Mouse (Mus musculus) forelimb bud, embryonic 11.5 days (tissue): ENCODE measurements at regions not wholly inside any gene's neighbourhood (a gene's known extent, or its start where the extent isn't known, plus 50 kb on each side); places are given as distances from the start of the nearest gene placed in this dataset.

Source experiments
- DNase-seq: peaks from one replicate; pipeline ENCODE4 v3.0.0-alpha.2; 2012; ENCODE audit warnings: low read depth, low spot score

GRCm38 (mm10) chr1:193421414-193421813 is 51.3 kb upstream of the Camk1g start:
- DNase-seq = no peak
